Mouse (Mus musculus) erythroblast, embryonic 14.5 days (primary cell): ENCODE results near the gene Tcf7. TPM values are rescaled to one million over a fixed set of nuclear protein-coding genes. Genes with fewer than 3 reads are reported as not detected.

ENCODE experiments used
- H3K27me3 ChIP-seq: 2 replicates; pipeline ENCODE4 v1.6.1; 2012; ENCODE audit warnings: inconsistent platforms; ENCODE audit not compliant: control insufficient read depth
- H3K36me3 ChIP-seq: 2 replicates; pipeline ENCODE4 v1.6.1; 2012; ENCODE audit warnings: mild to moderate bottlenecking, inconsistent platforms; ENCODE audit not compliant: control insufficient read depth
- H3K4me1 ChIP-seq: 2 replicates; pipeline ENCODE4 v1.6.1; 2012; ENCODE audit warnings: inconsistent platforms; ENCODE audit not compliant: control insufficient read depth
- H3K4me3 ChIP-seq: replicated peaks from 2 replicates; pipeline ENCODE3; 2012; ENCODE audit warnings: moderate library complexity, mild to moderate bottlenecking, inconsistent platforms
- H3K9me3 ChIP-seq: 2 replicates; pipeline ENCODE4 v1.6.1; 2012; ENCODE audit warnings: low read length, inconsistent platforms, mixed read lengths; ENCODE audit not compliant: control insufficient read depth
- GATA1 ChIP-seq: IDR thresholded peaks from 2 replicates; pipeline ENCODE4 v1.6.1; 2012; ENCODE audit warnings: low read length, inconsistent platforms, mixed read lengths
- TAL1 ChIP-seq: IDR thresholded peaks from 3 replicates; pipeline ENCODE4 v1.6.1; 2012; ENCODE audit warnings: low read length, inconsistent platforms, mixed read lengths
- polyA plus RNA-seq: library from polyadenylated mRNA; stranded (reverse); fragments of >175 nt; gene quantifications from 2 replicates; pipeline ENCODE4 v1.2.3, GENCODE M21; 2012

The Tcf7 gene
- polyA plus RNA-seq, 1 experiment, result 0.03 TPM

GRCm38 (mm10) chr11:52278164-52278563, 4.7 kb downstream of the Tcf7 start:
- Histone ChIP-seq H3K27me3 (peaks cover 37% of the 10 kb centered on the region), H3K4me3 (no peak overlapping the region), H3K4me1 (peaks cover 6% of the 10 kb centered on the region), H3K36me3 (no peaks in the 10 kb centered on the region), H3K9me3 (no peaks in the 10 kb centered on the region)
- TF ChIP-seq TAL1 (no peak), GATA1 (no peak)

DNA sequence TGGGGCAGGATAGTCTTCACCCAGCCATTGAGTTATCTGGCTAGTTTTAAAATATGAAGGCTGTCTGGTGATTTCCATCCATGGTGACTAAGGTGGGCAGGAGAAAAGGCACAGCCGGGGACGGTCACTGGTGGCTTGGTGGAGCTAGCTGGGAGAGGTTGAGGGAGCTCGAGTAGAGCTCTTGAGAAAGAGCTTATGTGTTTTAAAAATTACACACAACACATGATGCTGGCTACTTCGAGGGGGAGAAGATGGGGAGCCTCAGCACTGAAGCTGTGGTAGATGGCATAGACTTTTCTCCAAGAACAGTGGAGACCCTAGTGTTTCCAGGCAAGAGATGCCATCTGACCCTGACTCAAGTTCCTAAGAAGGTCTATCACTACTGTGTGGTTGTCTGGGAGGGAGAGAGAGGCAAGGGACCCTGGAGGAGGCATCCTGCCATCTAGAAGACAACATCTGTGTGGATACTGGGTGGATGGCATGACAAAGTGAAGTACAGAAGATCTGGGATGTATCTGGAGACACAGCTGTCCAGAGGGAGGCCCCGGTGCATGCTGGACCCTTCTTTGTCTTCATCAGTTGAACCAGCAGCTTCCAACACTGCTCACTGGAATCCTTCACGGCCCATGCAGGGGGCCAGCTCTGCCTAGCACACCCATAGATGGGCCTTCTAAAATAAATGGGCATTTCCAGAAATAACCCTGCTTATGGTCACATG, 5.2 kb downstream of the Tcf7 start:
- peaks cover 31% of the 10 kb centered on the region for H3K27me3 ChIP-seq
- TF ChIP-seq GATA1 (no peak), TAL1 (no peak)
- H3K36me3 ChIP-seq, result no peaks in the 10 kb centered on the region
- H3K4me3 ChIP-seq, result no peak overlapping the region
- H3K9me3 ChIP-seq, result no peaks in the 10 kb centered on the region
- peaks cover under 1% of the 10 kb centered on the region for H3K4me1 ChIP-seq

DNA sequence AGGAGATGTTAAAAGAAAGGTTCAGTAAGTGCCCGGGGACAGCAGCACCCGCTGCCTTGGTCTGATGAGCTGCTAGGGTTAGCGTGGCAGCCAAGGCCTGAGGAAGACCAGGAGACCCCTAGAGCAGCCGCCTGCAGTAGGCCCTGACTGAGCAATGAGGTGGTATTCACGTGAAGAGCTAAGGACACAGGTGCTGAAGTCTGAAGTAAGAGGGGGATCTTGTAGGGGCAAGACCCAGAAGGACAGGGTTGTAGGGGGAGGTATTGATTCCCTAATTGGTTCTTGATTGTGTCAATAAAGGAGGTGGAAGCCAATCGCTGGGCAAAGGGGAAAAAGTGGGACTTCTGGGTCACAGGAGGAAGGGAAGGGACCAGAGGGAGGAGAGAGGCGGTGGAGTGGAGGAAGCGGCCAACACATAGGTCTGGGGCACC, 5.8 kb downstream of the Tcf7 start:
- Histone ChIP-seq H3K4me3 (no peak overlapping the region), H3K4me1 (no peaks in the 10 kb centered on the region), H3K27me3 (peaks cover 25% of the 10 kb centered on the region), H3K36me3 (no peaks in the 10 kb centered on the region), H3K9me3 (no peaks in the 10 kb centered on the region)
- TF ChIP-seq GATA1, result no peak
- TF ChIP-seq TAL1, result no peak

DNA sequence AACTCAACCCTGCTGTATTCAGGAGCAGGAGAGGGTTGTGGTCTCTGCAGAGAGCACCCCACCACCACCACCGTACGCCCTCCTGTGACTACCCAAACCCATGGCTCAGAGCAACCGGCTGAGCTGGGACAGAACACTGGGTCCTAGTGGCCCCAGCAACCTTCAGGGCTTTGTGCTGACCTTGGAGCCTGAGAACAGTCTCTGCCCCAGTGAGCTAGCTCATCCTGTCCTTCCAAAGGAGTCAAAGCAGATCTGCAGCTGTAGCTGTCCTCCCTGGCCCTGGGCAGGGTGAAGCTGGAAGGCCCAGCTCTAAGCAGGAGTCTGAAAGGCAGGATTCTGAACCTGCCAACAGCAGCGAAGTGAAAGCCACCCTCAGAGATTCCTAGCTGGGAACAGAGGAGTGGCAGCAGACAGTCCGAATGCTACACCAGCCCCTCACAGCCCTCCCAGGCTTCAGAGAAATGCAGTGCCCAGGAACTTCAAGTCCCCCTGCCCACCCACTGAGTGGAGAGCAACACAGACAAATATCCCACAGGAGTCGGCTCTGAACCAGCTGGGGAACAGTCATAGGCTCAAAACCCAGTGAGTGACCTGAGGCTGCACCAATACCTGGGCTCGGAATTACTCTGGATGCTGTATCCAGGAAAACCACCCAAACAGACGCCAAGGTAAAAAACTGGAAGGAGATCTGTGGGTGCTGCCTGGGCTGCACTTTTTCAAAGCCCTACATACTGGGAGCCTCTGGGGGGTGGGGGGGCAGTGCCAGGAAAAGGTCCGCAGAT, 6.8 kb downstream of the Tcf7 start:
- TF ChIP-seq GATA1 (no peak), TAL1 (no peak)

GRCm38 (mm10) chr11:52275366-52275765, 7.4 kb downstream of the Tcf7 start:
- TF ChIP-seq TAL1 (no peak), GATA1 (no peak)
- peaks cover 9% of the 10 kb centered on the region for H3K27me3 ChIP-seq
- H3K4me3 ChIP-seq, result no peak overlapping the region
- H3K36me3 ChIP-seq, result no peaks in the 10 kb centered on the region
- no peaks in the 10 kb centered on the region for H3K4me1 ChIP-seq
- H3K9me3 ChIP-seq, result no peaks in the 10 kb centered on the region

More for the DNA sequence above, 6.8 kb downstream of the Tcf7 start:
- Histone ChIP-seq H3K9me3 (no peaks in the 10 kb centered on the region), H3K4me3 (no peak overlapping the region), H3K4me1 (no peaks in the 10 kb centered on the region), H3K27me3 (peaks cover 15% of the 10 kb centered on the region), H3K36me3 (no peaks in the 10 kb centered on the region)

DNA sequence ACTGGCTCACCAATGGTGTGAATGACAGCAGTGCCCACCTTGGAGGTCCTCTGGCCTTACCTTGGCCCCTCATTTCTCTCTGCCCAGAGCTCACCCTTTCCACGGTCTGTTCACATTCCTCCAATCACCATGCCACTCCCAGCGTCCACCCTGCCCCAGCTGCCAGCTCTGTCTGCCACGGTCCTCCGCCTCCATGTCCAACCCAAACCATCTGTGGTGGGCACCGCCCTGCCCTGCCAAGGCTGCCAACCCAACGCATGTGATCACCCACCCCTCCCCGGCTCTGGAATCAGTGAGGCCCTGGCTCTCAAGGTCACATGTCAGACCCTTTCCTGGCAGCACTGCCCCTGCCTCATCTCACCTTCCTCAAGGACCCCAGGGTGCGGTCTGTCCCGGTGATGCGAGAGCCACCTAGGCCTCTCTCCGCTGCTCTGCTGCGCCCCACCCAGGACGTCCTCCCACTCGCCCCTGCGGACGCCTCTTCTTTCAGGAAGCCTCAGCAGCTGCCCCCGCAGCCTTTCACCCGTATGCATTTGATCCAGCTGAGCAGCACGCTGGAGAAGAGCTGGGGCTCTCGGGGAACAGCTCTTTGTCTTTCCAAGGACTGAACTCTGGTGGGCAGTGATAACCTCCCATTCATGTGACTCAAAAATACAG, 8.2 kb downstream of the Tcf7 start:
- Histone ChIP-seq H3K36me3 (no peaks in the 10 kb centered on the region), H3K4me1 (no peaks in the 10 kb centered on the region), H3K9me3 (no peaks in the 10 kb centered on the region), H3K27me3 (peaks cover 2% of the 10 kb centered on the region), H3K4me3 (no peak overlapping the region)
- TF ChIP-seq TAL1 (no peak), GATA1 (no peak)

DNA sequence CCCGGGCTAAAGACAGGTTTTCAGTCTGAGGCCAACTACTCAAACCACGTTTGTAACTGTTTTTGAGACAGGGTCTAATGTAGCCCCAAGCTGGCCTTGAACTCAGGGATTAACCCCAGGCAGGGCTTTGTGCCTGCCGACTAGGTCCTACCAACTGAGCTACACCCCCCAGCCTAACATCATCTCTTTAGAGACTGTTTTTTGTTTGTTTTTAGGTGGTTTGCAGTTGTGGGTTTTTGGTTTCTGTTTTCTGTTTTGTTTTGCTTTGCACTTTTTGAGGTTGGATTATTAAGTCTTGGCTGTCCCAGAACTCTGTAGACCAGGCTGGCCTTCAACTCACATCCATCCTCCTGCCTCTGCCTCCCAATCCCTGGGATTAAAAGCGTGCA, 8.9 kb downstream of the Tcf7 start:
- H3K27me3 ChIP-seq, result no peaks in the 10 kb centered on the region
- TF ChIP-seq GATA1 (no peak), TAL1 (no peak)
- no peaks in the 10 kb centered on the region for H3K9me3 ChIP-seq

GRCm38 (mm10) chr11:52273183-52273941, 9.5 kb downstream of the Tcf7 start:
- Histone ChIP-seq H3K27me3 (no peaks in the 10 kb centered on the region), H3K4me3 (no peak overlapping the region), H3K4me1 (no peaks in the 10 kb centered on the region), H3K9me3 (no peaks in the 10 kb centered on the region), H3K36me3 (no peaks in the 10 kb centered on the region)
- TF ChIP-seq GATA1 (no peak), TAL1 (no peak)

More for the DNA sequence above, 8.9 kb downstream of the Tcf7 start:
- Histone ChIP-seq H3K4me3 (no peak overlapping the region), H3K36me3 (no peaks in the 10 kb centered on the region), H3K4me1 (no peaks in the 10 kb centered on the region)

DNA sequence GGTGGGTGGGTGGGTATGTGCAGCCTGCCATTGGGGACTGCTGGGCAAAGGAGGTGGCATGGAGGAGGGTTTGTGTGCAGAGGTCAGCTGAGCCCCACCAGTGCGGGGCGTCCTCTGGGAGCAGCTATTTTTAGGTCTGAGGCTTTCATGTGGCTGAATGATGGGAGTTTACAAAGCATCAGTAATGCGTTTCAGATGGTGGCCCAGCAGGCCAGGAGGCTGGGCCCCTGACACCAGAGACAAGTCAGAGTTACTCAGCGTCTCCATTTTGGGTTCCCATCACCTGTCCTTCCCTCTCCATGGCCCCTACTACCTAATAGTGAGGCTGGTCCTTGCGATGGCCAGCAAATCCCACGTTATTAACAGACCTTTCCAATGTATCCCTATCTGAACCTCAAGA, 10.2 kb downstream of the Tcf7 start:
- no peak overlapping the region for H3K4me3 ChIP-seq
- H3K27me3 ChIP-seq, result no peaks in the 10 kb centered on the region; the same call in 1 of the 2 replicates
- no peaks in the 10 kb centered on the region for H3K9me3 ChIP-seq
- H3K36me3 ChIP-seq, result no peaks in the 10 kb centered on the region
- peaks cover 2% of the 10 kb centered on the region; the same call in 1 of the 2 replicates for H3K4me1 ChIP-seq
- TF ChIP-seq TAL1, result no peak
- TF ChIP-seq GATA1, result no peak
